Mouse (Mus musculus) spleen, adult 2 months (tissue): ENCODE results near the gene Mill2. TPM values are rescaled to one million over a fixed set of nuclear protein-coding genes. Genes with fewer than 3 reads are reported as not detected.
"Not testable (repeated sequence)": the region's sequence is repeated elsewhere in the genome, so short reads cannot be mapped to it uniquely, and the experiment has no call there.

Source experiments
- DNase-seq, 2 experiments: peaks; one replicate each; pipeline versions ENCODE4 v3.0.0 to v3.0.0-alpha.2; 2012 to 2021; ENCODE audit warnings: low spot score in 2 of 2, low read depth in 1 of 2
- H3K27ac ChIP-seq: fragments of 200-500 bp; 2 replicates; pipeline ENCODE4 v1.5.1; 2012; ENCODE audit warnings: low read length, inconsistent platforms; ENCODE audit not compliant: insufficient read depth
- H3K27me3 ChIP-seq: fragments of 200-500 bp; 2 replicates; pipeline ENCODE4 v1.6.1; 2012; ENCODE audit warnings: mild to moderate bottlenecking, moderate library complexity, low read length, inconsistent platforms; ENCODE audit not compliant: control insufficient read depth, insufficient read depth
- H3K36me3 ChIP-seq: fragments of 200-500 bp; 2 replicates; pipeline ENCODE4 v1.6.1; 2012; ENCODE audit warnings: mild to moderate bottlenecking, low read length, inconsistent platforms; ENCODE audit not compliant: control insufficient read depth, insufficient read depth
- H3K4me1 ChIP-seq: fragments of 200-500 bp; 2 replicates; pipeline ENCODE4 v1.6.1; 2011; ENCODE audit warnings: inconsistent platforms; ENCODE audit not compliant: control insufficient read depth, insufficient read depth, insufficient read length
- H3K4me3 ChIP-seq: fragments of 200-500 bp; 2 replicates; pipeline ENCODE4 v1.5.1; 2011; ENCODE audit warnings: mild to moderate bottlenecking, inconsistent platforms; ENCODE audit not compliant: insufficient read depth, insufficient read length; ENCODE audit errors: extremely low read depth
- CTCF ChIP-seq: fragments of 200-500 bp; IDR thresholded peaks from 2 replicates; pipeline ENCODE4 v1.5.1; 2011; ENCODE audit warnings: mild to moderate bottlenecking, inconsistent platforms; ENCODE audit not compliant: insufficient read depth, insufficient read length, insufficient replicate concordance; ENCODE audit errors: extremely low read depth
- POLR2A ChIP-seq: fragments of 200-500 bp; IDR thresholded peaks from 2 replicates; pipeline ENCODE4 v1.6.1; 2011; ENCODE audit warnings: low read depth, low read length, inconsistent platforms
- WGBS: fragments of 180-500 bp; shearing (Covaris S2); methylation state at CpG from one replicate; pipeline ENCODE4 v1.1.7; 2018; 5-methylcytosine and 5-hydroxymethylcytosine counted together
- polyA plus RNA-seq: library from polyadenylated mRNA; depleted of rRNA; stranded (reverse); fragments of >200 nt; gene quantifications from 2 replicates; pipeline ENCODE4 v1.2.3, GENCODE M21; 2012

Gene Mill2
- polyA plus RNA-seq, 1 experiment, result 2.4 TPM

GRCm38 (mm10) chr7:18848395-18848794, 8.6 kb downstream of the Mill2 start:
- Histone ChIP-seq H3K27ac (no peak overlapping the region), H3K36me3 (no peaks in the 10 kb centered on the region), H3K4me1 (no peaks in the 10 kb centered on the region), H3K27me3 (no peaks in the 10 kb centered on the region), H3K4me3 (no peak overlapping the region)
- TF ChIP-seq CTCF, result no peak
- TF ChIP-seq POLR2A, result no peak
- no peak for DNase-seq
- 83% methylated on average over 1 of the region's 1 CpGs for WGBS

- Histone ChIP-seq H3K27me3 (no peaks in the 10 kb centered on the region), H3K27ac (0 out of 2 replicates have a peak overlapping the region, but pooled peaks have one; percentile 5), H3K4me3 (no peak overlapping the region), H3K4me1 (no peaks in the 10 kb centered on the region), H3K36me3 (no peaks in the 10 kb centered on the region)
- TF ChIP-seq CTCF (no peak), POLR2A (no peak)
- 70% methylated on average over 5 of the region's 5 CpGs for WGBS
- DNase-seq, result no peak
Observed at GRCm38 (mm10) chr7:18858310-18858916, 18.6 kb downstream of the Mill2 start.

DNA sequence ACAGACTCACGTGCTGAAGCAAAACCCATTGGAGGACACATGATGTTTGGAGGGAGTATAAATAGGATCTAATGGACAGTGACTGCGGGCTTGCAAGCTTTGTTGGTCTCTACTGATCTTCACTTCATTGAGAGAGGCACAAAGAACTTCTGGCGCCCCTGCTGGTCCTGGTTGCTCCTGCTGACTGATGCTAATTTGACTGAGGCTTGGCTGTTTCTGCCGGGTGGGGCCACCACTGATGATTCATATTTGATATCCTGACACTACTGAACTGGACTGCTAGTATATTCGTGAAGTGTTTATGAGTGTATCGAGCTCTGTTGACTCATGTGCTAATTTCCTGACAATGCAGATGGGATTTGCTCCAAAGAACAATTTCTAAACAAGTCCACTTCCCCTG, 23.0 kb downstream of the Mill2 start:
- TF ChIP-seq POLR2A, result no peak
- TF ChIP-seq CTCF, result no peak
- H3K4me3 ChIP-seq, result no peak overlapping the region
- no peaks in the 10 kb centered on the region for H3K4me1 ChIP-seq
- DNase-seq, result no peak
- H3K36me3 ChIP-seq, result no peaks in the 10 kb centered on the region
- no peaks in the 10 kb centered on the region for H3K27me3 ChIP-seq
- WGBS, result 84% methylated on average over 6 of the region's 6 CpGs
- H3K27ac ChIP-seq, result no peak overlapping the region

GRCm38 (mm10) chr7:18868491-18868890, 28.7 kb downstream of the Mill2 start:
- no peaks in the 10 kb centered on the region for H3K36me3 ChIP-seq
- no peak overlapping the region for H3K4me3 ChIP-seq
- no peaks in the 10 kb centered on the region for H3K4me1 ChIP-seq
- WGBS, result 86% methylated on average over 2 of the region's 2 CpGs
- TF ChIP-seq POLR2A (no peak), CTCF (no peak)
- no peak overlapping the region for H3K27ac ChIP-seq
- no peak for DNase-seq
- H3K27me3 ChIP-seq, result no peaks in the 10 kb centered on the region

DNA sequence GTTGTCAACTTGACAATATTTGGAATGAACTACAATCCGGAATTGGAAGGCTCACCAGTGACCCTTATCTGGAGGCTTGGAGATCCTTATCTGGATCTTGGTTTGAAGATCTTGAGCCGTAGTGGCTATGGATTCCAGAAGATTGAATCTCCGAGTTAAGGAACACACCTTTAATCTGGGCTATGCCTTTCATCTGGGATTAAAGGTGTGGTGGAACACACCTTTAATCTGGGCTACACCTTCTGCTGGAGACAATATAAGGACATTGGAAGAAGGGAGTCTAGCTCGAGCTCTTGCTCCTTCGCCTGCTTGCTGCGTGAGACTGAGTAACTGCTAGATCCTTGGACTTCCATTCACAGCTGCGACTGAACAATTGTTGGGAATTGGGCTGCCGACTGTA, 31.3 kb downstream of the Mill2 start, which contains the start of gene Pglyrp1:
Gene Pglyrp1 (plus strand): TSS at position 301 of the 400 bp plus-strand sequence.
- H3K27ac ChIP-seq, H3K36me3 ChIP-seq, DNase-seq, H3K27me3 ChIP-seq, H3K4me1 ChIP-seq, H3K4me3 ChIP-seq: not testable (repeated sequence)
- WGBS, result 90% methylated on average over 1 of the region's 8 CpGs

GRCm38 (mm10) chr7:18872014-18872802, 32.4 kb downstream of the Mill2 start:
- no peaks in the 10 kb centered on the region for H3K27me3 ChIP-seq
- H3K4me3 ChIP-seq, result no peak overlapping the region
- no peaks in the 10 kb centered on the region for H3K36me3 ChIP-seq
- no peak for DNase-seq
- TF ChIP-seq POLR2A (no peak), CTCF (no peak)
- H3K4me1 ChIP-seq, result no peaks in the 10 kb centered on the region
- no peak overlapping the region for H3K27ac ChIP-seq
- WGBS, result 30% methylated on average over 13 of the region's 14 CpGs

GRCm38 (mm10) chr7:18872816-18873215, 33.0 kb downstream of the Mill2 start:
- Histone ChIP-seq H3K4me3 (no peak overlapping the region), H3K4me1 (no peaks in the 10 kb centered on the region), H3K27ac (no peak overlapping the region), H3K27me3 (no peaks in the 10 kb centered on the region), H3K36me3 (no peaks in the 10 kb centered on the region)
- WGBS, result 7% methylated on average over 7 of the region's 7 CpGs
- TF ChIP-seq POLR2A, result no peak
- no peak for TF ChIP-seq CTCF
- no peak for DNase-seq
